Mouse (Mus musculus) neural tube, embryonic 11.5 days (tissue): ENCODE results near the gene Rbpjl. TPM values are rescaled to one million over a fixed set of nuclear protein-coding genes. Genes with fewer than 3 reads are reported as not detected.

ENCODE experiments used
- ATAC-seq: fragments of 200-750 bp; cut with Nextera tagmentation; 2 replicates; pipeline ENCODE4 v1.8.0; 2017; ENCODE audit warnings: moderate number of reproducible peaks, mild to moderate bottlenecking, moderate TSS enrichment, moderate library complexity; ENCODE audit not compliant: insufficient read depth, low FRiP score, low TSS enrichment
- DNase-seq: peaks from one replicate; pipeline ENCODE4 v3.0.0-alpha.2; 2015; ENCODE audit warnings: low spot score
- H3K27ac ChIP-seq: fragments of 300-500 bp; sonication (generic); 2 replicates; pipeline ENCODE4 v1.5.1; 2014; ENCODE audit warnings: low read depth, mild to moderate bottlenecking, low read length
- H3K27me3 ChIP-seq: fragments of 300-500 bp; sonication (generic); 2 replicates; pipeline ENCODE4 v1.6.1; 2014; ENCODE audit warnings: mild to moderate bottlenecking, low read length, mixed read lengths; ENCODE audit not compliant: control insufficient read depth, insufficient read depth
- H3K36me3 ChIP-seq: fragments of 300-500 bp; sonication (generic); 2 replicates; pipeline ENCODE4 v1.6.1; 2014; ENCODE audit warnings: mild to moderate bottlenecking, low read length, moderate library complexity, mixed read lengths; ENCODE audit not compliant: control insufficient read depth, insufficient read depth
- H3K4me1 ChIP-seq: fragments of 300-500 bp; sonication (generic); 2 replicates; pipeline ENCODE4 v1.6.1; 2014; ENCODE audit warnings: low read length, mixed read lengths; ENCODE audit not compliant: control insufficient read depth, insufficient read depth
- H3K4me2 ChIP-seq: fragments of 300-500 bp; sonication (generic); 2 replicates; pipeline ENCODE4 v1.6.1; 2014; ENCODE audit warnings: low read depth, mild to moderate bottlenecking, moderate library complexity
- H3K4me3 ChIP-seq: fragments of 300-500 bp; sonication (generic); 2 replicates; pipeline ENCODE4 v1.5.1; 2014; ENCODE audit warnings: low read depth, low read length
- H3K9ac ChIP-seq: fragments of 300-500 bp; sonication (generic); 2 replicates; pipeline ENCODE4 v1.6.1; 2014; ENCODE audit warnings: mild to moderate bottlenecking, low read length
- H3K9me3 ChIP-seq: fragments of 300-500 bp; sonication (generic); 2 replicates; pipeline ENCODE4 v1.6.1; 2016; ENCODE audit warnings: low read length; ENCODE audit not compliant: control insufficient read depth
- WGBS: fragments of 180-500 bp; shearing (Covaris S2); extraction: QIAGEN DNeasy Blood & Tissue Kit; methylation state at CpG from one replicate; pipeline ENCODE4 v1.1.7; 2014; 5-methylcytosine and 5-hydroxymethylcytosine counted together
- microRNA-seq: library from miRNA; unstranded; fragments of <30 nt; microRNA quantifications from one replicate; pipeline ENCODE4, GENCODE M21; 2016
- polyA plus RNA-seq: library from polyadenylated mRNA; unstranded; fragments of >200 nt; fragmentation: Nextera tagmentation; extraction: Ambion mirVana; gene quantifications from 2 replicates; pipeline ENCODE4 v1.2.1, GENCODE M21; 2014

Gene Rbpjl
- polyA plus RNA-seq, 1 experiment from 2014 or later: not detected

GRCm38 (mm10) chr2:164460745-164461551 is 58.0 kb downstream of the Rbpjl start, which contains the start of gene Gm20458:
Gene Gm20458, plus strand, starts transcription at chr2:164460967.
- DNase-seq (peak; percentile 95), ATAC-seq (peak; percentile 96)
- peak within 1 kb of the TSS; percentile 89 for H3K4me3 ChIP-seq
- H3K4me2 ChIP-seq: peak within 1 kb of the TSS; percentile 68
- no peaks in the 10 kb centered on the region for H3K27me3 ChIP-seq
- WGBS: under 1% methylated on average over 68 of the region's 79 CpGs
- no peaks in the 10 kb centered on the region for H3K9me3 ChIP-seq
- peaks cover 12% of the 10 kb centered on the region for H3K4me1 ChIP-seq
- H3K9ac ChIP-seq: peak within 1 kb of the TSS; percentile 76
- peak within 1 kb of the TSS; percentile 82 for H3K27ac ChIP-seq
- peaks cover 3% of the 10 kb centered on the region; the same call in 1 of the 2 replicates for H3K36me3 ChIP-seq

Small RNA genes lying within 50 kb of the gene (microRNA-seq; reads per million reads assigned to microRNA genes)
- gene Mir7678: not detected

Other genes starting within 250 kb of the Rbpjl start
- gene Kcns1, start 232.0 kb upstream of the Rbpjl start, polyA plus RNA-seq: 0.21 TPM in 1 of 2 replicates, not detected in the other
- not detected in 2 replicates for gene Wfdc5, start 220.4 kb upstream of the Rbpjl start, polyA plus RNA-seq
- not detected in 2 replicates for gene Wfdc12, start 212.5 kb upstream of the Rbpjl start, polyA plus RNA-seq
- gene Wfdc15a, start 203.0 kb upstream of the Rbpjl start, polyA plus RNA-seq: not detected in 2 replicates
- not detected in 2 replicates for gene Wfdc15b, start 181.5 kb upstream of the Rbpjl start, polyA plus RNA-seq
- not detected in 2 replicates for gene Svs2, start 164.7 kb upstream of the Rbpjl start, polyA plus RNA-seq
- gene Svs3b, start 146.5 kb upstream of the Rbpjl start, polyA plus RNA-seq: not detected in 2 replicates
- not detected in 2 replicates for gene Svs4, start 124.7 kb upstream of the Rbpjl start, polyA plus RNA-seq
- gene Svs3a, start 113.9 kb upstream of the Rbpjl start, polyA plus RNA-seq: not detected in 2 replicates
- not detected in 2 replicates for gene Svs6, start 86.4 kb upstream of the Rbpjl start, polyA plus RNA-seq
- not detected in 2 replicates for gene Svs5, start 70.4 kb upstream of the Rbpjl start, polyA plus RNA-seq
- 1.1 and 1.3 TPM in 2 replicates for gene Slpi, start 14.0 kb upstream of the Rbpjl start, polyA plus RNA-seq
- gene Matn4, start 2.0 kb downstream of the Rbpjl start, polyA plus RNA-seq: 0.48 and 0.61 TPM in 2 replicates
- 11.0 and 11.5 TPM in 2 replicates for gene Sdc4, start 40.7 kb downstream of the Rbpjl start, polyA plus RNA-seq
- gene Sys1, start 53.8 kb downstream of the Rbpjl start, polyA plus RNA-seq: 64.2 and 64.4 TPM in 2 replicates
- gene Gm20458, start 57.8 kb downstream of the Rbpjl start, polyA plus RNA-seq: 4.9 and 6.4 TPM in 2 replicates
- not detected in 2 replicates for gene Trp53tg5, start 70.6 kb downstream of the Rbpjl start, polyA plus RNA-seq
- gene Dbndd2, start 83.0 kb downstream of the Rbpjl start, polyA plus RNA-seq: 3.5 and 4.5 TPM in 2 replicates
- 55.0 and 57.4 TPM in 2 replicates for gene Pigt, start 94.4 kb downstream of the Rbpjl start, polyA plus RNA-seq
- 8.4 and 13.8 TPM in 2 replicates for gene Wfdc2, start 159.3 kb downstream of the Rbpjl start, polyA plus RNA-seq
- gene Spint3, start 170.3 kb downstream of the Rbpjl start, polyA plus RNA-seq: not detected in 2 replicates
- not detected in 2 replicates for gene Wfdc6a, start 182.3 kb downstream of the Rbpjl start, polyA plus RNA-seq
- not detected in 2 replicates for gene Eppin, start 190.5 kb downstream of the Rbpjl start, polyA plus RNA-seq
- not detected in 2 replicates for gene Wfdc6b, start 210.4 kb downstream of the Rbpjl start, polyA plus RNA-seq
- gene Wfdc8, start 210.5 kb downstream of the Rbpjl start, polyA plus RNA-seq: not detected in 2 replicates
- not detected in 2 replicates for gene Wfdc16, start 235.7 kb downstream of the Rbpjl start, polyA plus RNA-seq